Mouse (Mus musculus): ENCODE measurements around the gene Prss44. TPM values are rescaled to one million over a fixed set of nuclear protein-coding genes. Genes with fewer than 3 reads are reported as not detected.
A peak's percentile ranks its signal among the peaks of the same experiment; 100 is the strongest.
"Not testable (repeated sequence)": the region's sequence is repeated elsewhere in the genome, so short reads cannot be mapped to it uniquely, and the experiment has no call there.

Prss44 gene
- total RNA-seq (2021): not detected
- long read RNA-seq, experiment 1: 0 reads
- long read RNA-seq, experiment 2: 0 reads

GRCm38 (mm10) chr9:110813789-110814188, at the start of gene Prss44:
Gene Prss44, plus strand, starts transcription at chr9:110813994.
- no peak for DNase-seq
- intact Hi-C loops (cut with DNase I): no loop called here

- no peak for DNase-seq
Observed at GRCm38 (mm10) chr9:110772336-110772735, 41.5 kb upstream of the Prss44 start.

GRCm38 (mm10) chr9:110774403-110775268, 39.2 kb upstream of the Prss44 start:
- DNase-seq: no peak
- intact Hi-C loops (cut with DNase I): no loop called here

More at GRCm38 (mm10) chr9:110772336-110772735, 41.5 kb upstream of the Prss44 start:
- intact Hi-C loops (cut with DNase I): no loop called here

- DNase-seq: no peak
- intact Hi-C loops (cut with DNase I): no loop called here
Observed at GRCm38 (mm10) chr9:110775269-110776022, 38.3 kb upstream of the Prss44 start.

- intact Hi-C loops (cut with DNase I): loop anchor here (2.0 kb wide), 1 partner anchor 53 kb away; no protein-coding TSS in a partner anchor
- no peak for DNase-seq
Observed at GRCm38 (mm10) chr9:110778100-110778499, 35.7 kb upstream of the Prss44 start.

GRCm38 (mm10) chr9:110778559-110778958, 35.2 kb upstream of the Prss44 start:
- no peak for DNase-seq
- intact Hi-C loops (cut with DNase I): loop anchor here (2.0 kb wide), 1 partner anchor 54 kb away; no protein-coding TSS in a partner anchor

GRCm38 (mm10) chr9:110779242-110779913, 34.4 kb upstream of the Prss44 start:
- no peak for DNase-seq
- intact Hi-C loops (cut with DNase I): loop anchor here (2.0 kb wide), 1 partner anchor 55 kb away; no protein-coding TSS in a partner anchor

- DNase-seq: peak; percentile 95 to 97
- intact Hi-C loops (cut with DNase I): loop anchor here (2.0 to 5.0 kb wide), 2 partner anchors 50 to 144 kb away; no protein-coding TSS in a partner anchor
Observed at GRCm38 (mm10) chr9:110781256-110781721, 32.5 kb upstream of the Prss44 start.

- intact Hi-C loops (cut with DNase I): loop anchor here (2.0 to 5.0 kb wide), 3 partner anchors 51 to 144 kb away; no protein-coding TSS in a partner anchor
- DNase-seq: peak; percentile 89 to 91
Observed at GRCm38 (mm10) chr9:110781731-110782130, 32.1 kb upstream of the Prss44 start.

GRCm38 (mm10) chr9:110783611-110784010, 30.2 kb upstream of the Prss44 start:
- intact Hi-C loops (cut with DNase I): loop anchor here (2.0 to 5.0 kb wide), 2 partner anchors 87 to 146 kb away; no protein-coding TSS in a partner anchor
- no peak for DNase-seq

- no peak for DNase-seq
- intact Hi-C loops (cut with DNase I): no loop called here
Observed at GRCm38 (mm10) chr9:110788169-110788568, 25.6 kb upstream of the Prss44 start.

- DNase-seq: no peak
- intact Hi-C loops (cut with DNase I): no loop called here
Observed at GRCm38 (mm10) chr9:110790462-110790861, 23.3 kb upstream of the Prss44 start.

- DNase-seq: no peak
- intact Hi-C loops (cut with DNase I): loop anchor here (5.0 kb wide), 1 partner anchor 50 kb away; no protein-coding TSS in a partner anchor
Observed at GRCm38 (mm10) chr9:110797013-110797412, 16.8 kb upstream of the Prss44 start.

GRCm38 (mm10) chr9:110797866-110798265, 15.9 kb upstream of the Prss44 start, which contains the start of gene Prss42:
Gene Prss42, plus strand, starts transcription at chr9:110798166.
- intact Hi-C loops (cut with DNase I): loop anchor here (5.0 kb wide), 1 partner anchor 49 kb away; no protein-coding TSS in a partner anchor
- no peak for DNase-seq

GRCm38 (mm10) chr9:110800834-110801479, 12.8 kb upstream of the Prss44 start:
- intact Hi-C loops (cut with DNase I): no loop called here
- DNase-seq: no peak

GRCm38 (mm10) chr9:110803294-110803693, 10.5 kb upstream of the Prss44 start:
- no peak for DNase-seq
- intact Hi-C loops (cut with DNase I): no loop called here

GRCm38 (mm10) chr9:110810051-110810450, 3.7 kb upstream of the Prss44 start:
- intact Hi-C loops (cut with DNase I): no loop called here
- DNase-seq: no peak

- intact Hi-C loops (cut with DNase I); DNase-seq: not testable (repeated sequence)
Observed at GRCm38 (mm10) chr9:110820546-110820945, 6.8 kb downstream of the Prss44 start.

- no peak for DNase-seq
- intact Hi-C loops (cut with DNase I): no loop called here
Observed at GRCm38 (mm10) chr9:110821436-110821835, 7.6 kb downstream of the Prss44 start.
